ENCODE assay signal across 23 mouse cellular contexts in genomic region chr13:113769829-113770228, GRCm38 (mm10).
"Had no signal": no experiment of that assay in that cellular context is flagged by ENCODE, and none has a peak within 500 bp of the region (broad histone marks: within the 10 kb centered on the region; RNA-seq: fewer than 3 reads in every experiment).

No protein-coding gene starts in this region.

- H3K4me1 ChIP-seq: hindbrain, embryonic 10.5 days; hindbrain, embryonic 12.5 days had no signal

- H3K27me3 ChIP-seq: hindbrain, embryonic 12.5 days; limb, embryonic 12.5 days had no signal

- ATAC-seq: forebrain, postnatal 0 days; hindbrain, embryonic 16.5 days; inflammation-experienced regulatory T-cells, adult 6 months had no signal

- H3K9ac ChIP-seq: forebrain, postnatal 0 days; hindbrain, embryonic 12.5 days; hindbrain, embryonic 14.5 days; limb, embryonic 12.5 days; liver, embryonic 14.5 days had no signal

- H3K4me2 ChIP-seq: heart, embryonic 11.5 days; hindbrain, embryonic 12.5 days; hindbrain, embryonic 14.5 days; limb, embryonic 12.5 days; liver, embryonic 11.5 days had no signal

- H3K9me3 ChIP-seq: hindbrain, embryonic 12.5 days; limb, embryonic 10.5 days had no signal

- H3K36me3 ChIP-seq: hindbrain, embryonic 10.5 days; hindbrain, embryonic 12.5 days; limb, embryonic 10.5 days; limb, embryonic 12.5 days had no signal

- DNase-seq: forebrain, postnatal 0 days; gastrocnemius, postnatal 25 days; heart, adult 2 months; heart, postnatal 10 days; heart, postnatal 4 days; kidney, adult 11 months; kidney, adult 8-10 months; kidney, postnatal 10 days; kidney, postnatal 25 days; kidney, postnatal 4 days; liver had no signal

- H3K27ac ChIP-seq: heart, adult 2 months; hindbrain, embryonic 10.5 days; hindbrain, embryonic 12.5 days; hindbrain, embryonic 14.5 days; layer of hippocampus, adult 2 months; left cerebral cortex, adult 2 months; limb, embryonic 10.5 days; limb, embryonic 12.5 days; liver, embryonic 14.5 days had no signal

- H3K4me3 ChIP-seq: heart, adult 2 months; hindbrain, embryonic 10.5 days; hindbrain, embryonic 12.5 days; layer of hippocampus, adult 2 months; left cerebral cortex, adult 2 months; limb, embryonic 10.5 days; limb, embryonic 12.5 days had no signal
